Mouse (Mus musculus): ENCODE data around the gene Hoxd3. TPM values are rescaled to one million over a fixed set of nuclear protein-coding genes. Genes with fewer than 3 reads are reported as not detected.
A peak's percentile ranks its signal among the peaks of the same experiment; 100 is the strongest.

The Hoxd3 gene
- polyA plus RNA-seq, 1 experiment from 2014 or later = 1.5 TPM

- ATAC-seq (ENCODE audit: insufficient number of reproducible peaks, insufficient read depth, low FRiP score, low TSS enrichment, low read depth) = no peak
- H3K27me3 ChIP-seq = peaks cover 59% of the 10 kb centered on the region
- peak overlapping the region; percentile 66 for H3K4me3 ChIP-seq (replicated peaks)
These were observed 16.3 kb upstream of the Hoxd3 start for GRCm38 (mm10) chr2:74695383-74695782.

GRCm38 (mm10) chr2:74695813-74696430, 15.8 kb upstream of the Hoxd3 start:
- Histone ChIP-seq H3K36me3 (peaks cover 22% of the 10 kb centered on the region), H3K9ac (replicated peaks) (peak overlapping the region; percentile 93), H3K4me1 (replicated peaks) (peaks cover 79% of the 10 kb centered on the region), H3K4me2 (peak overlapping the region; percentile 92), H3K4me3 (replicated peaks) (peak overlapping the region; percentile 66), H3K27ac (peak overlapping the region; percentile 97), H3K9me3 (no peaks in the 10 kb centered on the region), H3K27me3 (peaks cover 64% of the 10 kb centered on the region)
- 2% methylated on average over 7 of the region's 7 CpGs for WGBS
- no peak for ATAC-seq (ENCODE audit: insufficient number of reproducible peaks, insufficient read depth, low FRiP score, low TSS enrichment, low read depth)

More at GRCm38 (mm10) chr2:74695383-74695782, 16.3 kb upstream of the Hoxd3 start:
- H3K27ac ChIP-seq = peak overlapping the region; percentile 97; the same call in 1 of the 2 replicates
- H3K4me2 ChIP-seq = peak overlapping the region; percentile 92
- WGBS = 11% methylated on average over 1 of the region's 1 CpGs
- H3K9ac ChIP-seq (replicated peaks) = peak overlapping the region; percentile 93
- no peaks in the 10 kb centered on the region for H3K9me3 ChIP-seq
- H3K36me3 ChIP-seq = peaks cover 22% of the 10 kb centered on the region
- H3K4me1 ChIP-seq (replicated peaks) = peaks cover 74% of the 10 kb centered on the region

- H3K9ac ChIP-seq (replicated peaks) = peak overlapping the region; percentile 93
- H3K36me3 ChIP-seq = peaks cover 22% of the 10 kb centered on the region
- no peaks in the 10 kb centered on the region for H3K9me3 ChIP-seq
- peak overlapping the region; percentile 66 for H3K4me3 ChIP-seq (replicated peaks)
- WGBS = 3% methylated on average over 34 of the region's 34 CpGs
- H3K4me2 ChIP-seq = peak overlapping the region; percentile 92
- H3K27ac ChIP-seq = peak overlapping the region; percentile 97
- peaks cover 75% of the 10 kb centered on the region for H3K4me1 ChIP-seq (replicated peaks)
- peak; percentile 16; the same call in 1 of the 2 replicates for ATAC-seq (ENCODE audit: insufficient number of reproducible peaks, insufficient read depth, low FRiP score, low TSS enrichment, low read depth)
- H3K27me3 ChIP-seq = peaks cover 62% of the 10 kb centered on the region
These were observed 15.0 kb upstream of the Hoxd3 start for GRCm38 (mm10) chr2:74696442-74697335.

- WGBS = under 1% methylated on average over 43 of the region's 43 CpGs
- Histone ChIP-seq H3K27me3 (peaks cover 56% of the 10 kb centered on the region), H3K27ac (peak within 1 kb of the TSS; percentile 97), H3K9ac (replicated peaks) (peak within 1 kb of the TSS; percentile 93), H3K4me1 (replicated peaks) (peaks cover 68% of the 10 kb centered on the region), H3K4me3 (replicated peaks) (peak within 1 kb of the TSS; percentile 66), H3K36me3 (peaks cover 16% of the 10 kb centered on the region), H3K9me3 (no peaks in the 10 kb centered on the region), H3K4me2 (peak within 1 kb of the TSS; percentile 92)
- ATAC-seq (ENCODE audit: insufficient number of reproducible peaks, insufficient read depth, low FRiP score, low TSS enrichment, low read depth) = peak; percentile 49; the same call in 1 of the 2 replicates
These were observed 14.1 kb upstream of the Hoxd3 start, which contains the start of gene Hoxd9 for GRCm38 (mm10) chr2:74697567-74698121. Gene Hoxd9 (plus strand): TSS chr2:74697727.

- Histone ChIP-seq H3K36me3 (peaks cover 12% of the 10 kb centered on the region), H3K4me3 (replicated peaks) (peak overlapping the region; percentile 66), H3K27ac (peak overlapping the region; percentile 97), H3K9ac (replicated peaks) (peak overlapping the region; percentile 93), H3K9me3 (no peaks in the 10 kb centered on the region), H3K27me3 (peaks cover 54% of the 10 kb centered on the region), H3K4me2 (peak overlapping the region; percentile 92), H3K4me1 (replicated peaks) (peaks cover 60% of the 10 kb centered on the region)
- peak; percentile 1; the same call in 1 of the 2 replicates for ATAC-seq (ENCODE audit: insufficient number of reproducible peaks, insufficient read depth, low FRiP score, low TSS enrichment, low read depth)
- under 1% methylated on average over 67 of the region's 86 CpGs for WGBS
These were observed 13.3 kb upstream of the Hoxd3 start for GRCm38 (mm10) chr2:74698201-74699052.

- peak overlapping the region; percentile 93 for H3K9ac ChIP-seq (replicated peaks)
- under 1% methylated on average over 17 of the region's 17 CpGs for WGBS
These were observed 12.7 kb upstream of the Hoxd3 start for GRCm38 (mm10) chr2:74699053-74699430.

GRCm38 (mm10) chr2:74699664-74700545, 11.8 kb upstream of the Hoxd3 start:
- H3K4me3 ChIP-seq (replicated peaks) = peak overlapping the region; percentile 66
- 5% methylated on average over 23 of the region's 23 CpGs for WGBS
- H3K27ac ChIP-seq = peak overlapping the region; percentile 97

More at GRCm38 (mm10) chr2:74699053-74699430, 12.7 kb upstream of the Hoxd3 start:
- Histone ChIP-seq H3K27ac (peak overlapping the region; percentile 97), H3K9me3 (no peaks in the 10 kb centered on the region), H3K27me3 (peaks cover 60% of the 10 kb centered on the region), H3K36me3 (peaks cover 12% of the 10 kb centered on the region), H3K4me2 (peak overlapping the region; percentile 92), H3K4me1 (replicated peaks) (peaks cover 65% of the 10 kb centered on the region), H3K4me3 (replicated peaks) (peak overlapping the region; percentile 66)
- ATAC-seq (ENCODE audit: insufficient number of reproducible peaks, insufficient read depth, low FRiP score, low TSS enrichment, low read depth) = no peak

GRCm38 (mm10) chr2:74700546-74701112, 11.1 kb upstream of the Hoxd3 start:
- peak overlapping the region; percentile 93 for H3K9ac ChIP-seq (replicated peaks)
- H3K9me3 ChIP-seq = no peaks in the 10 kb centered on the region
- WGBS = 4% methylated on average over 22 of the region's 22 CpGs
- peaks cover 58% of the 10 kb centered on the region for H3K4me1 ChIP-seq (replicated peaks)
- no peak for ATAC-seq (ENCODE audit: insufficient number of reproducible peaks, insufficient read depth, low FRiP score, low TSS enrichment, low read depth)
- peak overlapping the region; percentile 66 for H3K4me3 ChIP-seq (replicated peaks)
- H3K36me3 ChIP-seq = peaks cover 3% of the 10 kb centered on the region
- peak overlapping the region; percentile 92 for H3K4me2 ChIP-seq
- peak overlapping the region; percentile 97; the same call in 1 of the 2 replicates for H3K27ac ChIP-seq
- peaks cover 64% of the 10 kb centered on the region for H3K27me3 ChIP-seq

More at GRCm38 (mm10) chr2:74699664-74700545, 11.8 kb upstream of the Hoxd3 start:
- no peaks in the 10 kb centered on the region for H3K9me3 ChIP-seq
- peak overlapping the region; percentile 93 for H3K9ac ChIP-seq (replicated peaks)
- ATAC-seq (ENCODE audit: insufficient number of reproducible peaks, insufficient read depth, low FRiP score, low TSS enrichment, low read depth) = no peak
- peaks cover 10% of the 10 kb centered on the region for H3K36me3 ChIP-seq
- H3K4me1 ChIP-seq (replicated peaks) = peaks cover 64% of the 10 kb centered on the region
- peak overlapping the region; percentile 92 for H3K4me2 ChIP-seq
- peaks cover 67% of the 10 kb centered on the region for H3K27me3 ChIP-seq

- no peaks in the 10 kb centered on the region for H3K9me3 ChIP-seq
- no peak for ATAC-seq (ENCODE audit: insufficient number of reproducible peaks, insufficient read depth, low FRiP score, low TSS enrichment, low read depth)
- H3K4me1 ChIP-seq (replicated peaks) = peaks cover 45% of the 10 kb centered on the region
- no peak overlapping the region for H3K9ac ChIP-seq (replicated peaks)
- H3K36me3 ChIP-seq = no peaks in the 10 kb centered on the region
- peak overlapping the region; percentile 38; the same call in 1 of the 2 replicates for H3K4me2 ChIP-seq
- peaks cover 61% of the 10 kb centered on the region for H3K27me3 ChIP-seq
- peak overlapping the region; percentile 21; the same call in 1 of the 2 replicates for H3K4me3 ChIP-seq (replicated peaks)
- no peak overlapping the region for H3K27ac ChIP-seq
- 7% methylated on average over 17 of the region's 17 CpGs for WGBS
These were observed 9.5 kb upstream of the Hoxd3 start for GRCm38 (mm10) chr2:74701949-74702819.

Measured in limb, embryonic 12.5 days (tissue).